Mouse (Mus musculus): ENCODE data around the gene Kcnh6.

Gene Kcnh6

GRCm38 (mm10) chr11:106061311-106061710 is 53.4 kb downstream of the Kcnh6 start:
- no peak for DNase-seq (ENCODE audit: low read depth, low spot score)

- DNase-seq (ENCODE audit: low read depth, low spot score), result no peak
Observed at GRCm38 (mm10) chr11:106063756-106064155, 55.8 kb downstream of the Kcnh6 start.

GRCm38 (mm10) chr11:106065073-106065922 is 57.4 kb downstream of the Kcnh6 start:
- DNase-seq (ENCODE audit: low read depth, low spot score), result no peak

- DNase-seq (ENCODE audit: low read depth, low spot score), result peak; percentile 96
Observed at GRCm38 (mm10) chr11:106065923-106066571, 58.1 kb downstream of the Kcnh6 start, which contains the start of gene Taco1. Taco1 (plus strand) TSS chr11:106066061.

- DNase-seq (ENCODE audit: low read depth, low spot score), result peak; percentile 69
Observed at GRCm38 (mm10) chr11:106066616-106067015, 58.7 kb downstream of the Kcnh6 start.

- DNase-seq (ENCODE audit: low read depth, low spot score), result no peak
Observed at GRCm38 (mm10) chr11:106073774-106074173, 65.8 kb downstream of the Kcnh6 start.

GRCm38 (mm10) chr11:106076321-106076720 is 68.4 kb downstream of the Kcnh6 start:
- peak; percentile 85 for DNase-seq (ENCODE audit: low read depth, low spot score)
